Mouse (Mus musculus): ENCODE measurements around the gene Atp13a2. TPM values are rescaled to one million over a fixed set of nuclear protein-coding genes. Genes with fewer than 3 reads are reported as not detected.

Atp13a2 gene
- total RNA-seq, 1 experiment from 2014 or later, result 34.5 TPM

DNA sequence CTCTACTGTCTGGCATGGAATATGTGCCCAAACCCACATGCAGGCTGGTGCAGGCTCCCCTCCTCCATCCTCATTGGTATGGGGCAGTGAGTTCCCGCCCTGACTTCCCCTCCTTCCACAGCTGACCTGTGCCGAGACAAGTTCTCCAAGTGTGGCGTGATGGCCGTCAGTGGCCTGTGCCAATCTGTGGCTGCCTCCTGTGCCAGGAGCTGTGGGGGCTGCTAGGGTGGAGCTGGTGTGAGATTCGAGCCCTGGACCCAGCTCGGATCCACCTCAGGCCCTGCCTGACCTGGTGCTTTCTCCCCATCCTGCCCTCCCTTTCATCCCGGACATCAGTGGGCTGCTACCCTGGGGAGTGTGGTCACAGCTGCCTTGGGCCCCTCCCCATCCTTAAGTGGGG lies 28.7 kb downstream of the Atp13a2 start:
- ATAC-seq (replicated peaks in 1 of 2; ENCODE audit: insufficient read depth in 1 of 2, low FRiP score in 2 of 2, low TSS enrichment in 1 of 2, low read depth in 1 of 2, poor library complexity in 2 of 2, severe bottlenecking in 2 of 2), result no peak

- ATAC-seq (replicated peaks in 1 of 2; ENCODE audit: insufficient read depth in 1 of 2, low FRiP score in 2 of 2, low TSS enrichment in 1 of 2, low read depth in 1 of 2, poor library complexity in 2 of 2, severe bottlenecking in 2 of 2), result no peak
Measured at GRCm38 (mm10) chr4:141016311-141016710, 29.6 kb downstream of the Atp13a2 start.

DNA sequence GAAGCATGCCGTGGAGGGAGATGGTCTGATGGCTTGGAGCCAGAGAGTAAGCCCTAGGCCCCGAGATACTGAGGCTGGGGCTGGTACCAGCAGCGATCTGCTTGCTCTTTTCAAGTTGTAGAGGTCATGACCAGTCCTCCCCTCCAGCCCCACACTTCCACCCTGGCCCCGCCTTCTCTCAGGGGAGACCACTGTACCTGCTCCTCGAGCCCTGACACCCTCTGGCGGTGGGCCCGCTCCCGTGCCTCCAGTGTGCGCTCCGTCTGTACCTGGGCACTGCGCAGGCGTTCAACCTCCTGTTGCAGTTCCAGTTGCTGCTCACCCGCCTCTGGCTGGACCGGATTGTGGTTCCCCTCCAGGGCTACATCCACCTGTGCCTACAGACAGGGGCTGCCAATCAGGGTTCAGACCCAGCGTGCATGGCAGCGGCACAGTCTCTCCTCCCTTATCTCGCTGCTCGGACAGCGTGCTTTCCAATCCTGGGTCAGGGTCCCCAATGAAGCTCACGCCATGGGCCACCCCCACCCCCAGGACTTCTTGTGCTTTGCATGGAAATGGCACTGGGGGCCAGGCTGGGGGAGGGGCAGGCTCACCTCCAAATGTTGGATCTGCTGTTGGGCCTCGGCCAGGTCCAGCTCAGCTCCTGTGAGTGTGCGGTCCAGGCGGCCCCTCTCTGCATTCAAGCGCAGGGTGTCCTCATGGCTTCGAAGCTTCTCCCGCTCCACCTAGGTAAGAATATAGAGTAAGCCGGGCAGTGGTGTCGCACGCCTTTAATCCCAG lies 31.2 kb downstream of the Atp13a2 start:
- no peak for ATAC-seq (replicated peaks in 1 of 2; ENCODE audit: insufficient read depth in 1 of 2, low FRiP score in 2 of 2, low TSS enrichment in 1 of 2, low read depth in 1 of 2, poor library complexity in 2 of 2, severe bottlenecking in 2 of 2)

GRCm38 (mm10) chr4:141020220-141020619 lies 33.5 kb downstream of the Atp13a2 start:
- ATAC-seq (replicated peaks in 1 of 2; ENCODE audit: insufficient read depth in 1 of 2, low FRiP score in 2 of 2, low TSS enrichment in 1 of 2, low read depth in 1 of 2, poor library complexity in 2 of 2, severe bottlenecking in 2 of 2), result no peak

DNA sequence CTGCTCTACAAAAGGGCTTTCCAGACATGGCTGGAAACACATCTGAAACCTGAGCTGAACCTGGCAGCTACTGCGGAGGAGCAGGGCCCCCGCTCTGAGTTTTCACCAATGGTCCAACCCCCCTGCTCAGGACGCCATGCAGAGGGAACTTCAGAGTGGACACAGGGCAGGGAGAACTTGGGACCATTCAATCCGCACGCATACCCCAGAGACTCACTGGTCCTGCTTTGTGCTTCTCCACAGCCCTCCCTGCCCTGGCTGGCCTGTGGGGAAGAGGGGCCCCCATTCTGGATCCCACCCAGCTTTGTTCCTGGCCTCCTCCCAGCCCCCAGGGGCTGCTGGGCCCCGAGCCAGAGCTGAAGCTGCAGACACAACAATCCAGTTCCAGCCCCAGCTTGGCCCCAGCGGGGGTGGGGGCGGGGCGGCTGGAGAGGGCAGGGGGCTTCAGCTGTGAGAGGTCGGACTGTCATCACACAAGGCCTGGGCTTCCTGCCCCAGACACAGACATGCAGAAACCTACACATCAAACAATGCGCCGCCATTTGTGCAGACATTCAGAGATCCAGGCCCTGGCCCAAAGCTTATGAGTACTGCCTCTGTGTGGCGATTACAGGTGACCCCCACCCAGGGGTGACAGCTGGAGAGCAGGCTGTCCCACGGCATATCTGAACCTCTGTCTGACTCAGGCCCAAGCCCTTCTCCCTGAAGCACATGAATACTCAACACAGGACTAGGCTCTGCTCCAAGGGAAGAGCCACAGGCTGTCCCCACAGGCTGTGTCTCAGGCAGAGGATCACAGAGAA lies 34.3 kb downstream of the Atp13a2 start:
- ATAC-seq (replicated peaks in 1 of 2; ENCODE audit: insufficient read depth in 1 of 2, low FRiP score in 2 of 2, low TSS enrichment in 1 of 2, low read depth in 1 of 2, poor library complexity in 2 of 2, severe bottlenecking in 2 of 2), result no peak

- ATAC-seq (replicated peaks in 1 of 2; ENCODE audit: insufficient read depth in 1 of 2, low FRiP score in 2 of 2, low TSS enrichment in 1 of 2, low read depth in 1 of 2, poor library complexity in 2 of 2, severe bottlenecking in 2 of 2), result no peak
Measured at GRCm38 (mm10) chr4:141021614-141021929, 34.9 kb downstream of the Atp13a2 start.

DNA sequence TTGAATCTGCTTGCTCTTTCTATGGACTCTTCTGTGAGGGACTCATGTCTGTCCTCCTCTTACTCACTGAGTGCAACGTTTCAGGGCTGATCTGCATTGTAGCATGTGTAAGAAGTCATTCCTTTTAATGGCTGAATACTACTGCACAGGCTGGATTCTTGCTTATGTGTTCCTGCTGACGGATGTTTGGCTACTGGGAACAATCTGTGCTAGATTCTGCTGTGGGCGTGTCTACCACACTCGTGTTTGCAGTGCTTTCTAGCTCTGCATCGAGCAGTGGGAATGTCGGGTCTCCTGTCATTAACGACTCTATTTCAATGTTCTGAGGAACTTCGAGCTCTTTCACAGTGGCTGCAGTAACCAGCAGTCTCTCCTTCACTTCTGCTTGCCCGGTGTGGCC lies 37.4 kb downstream of the Atp13a2 start:
- no peak for ATAC-seq (replicated peaks in 1 of 2; ENCODE audit: insufficient read depth in 1 of 2, low FRiP score in 2 of 2, low TSS enrichment in 1 of 2, low read depth in 1 of 2, poor library complexity in 2 of 2, severe bottlenecking in 2 of 2)

GRCm38 (mm10) chr4:141024992-141025391 lies 38.3 kb downstream of the Atp13a2 start:
- ATAC-seq (replicated peaks in 1 of 2; ENCODE audit: insufficient read depth in 1 of 2, low FRiP score in 2 of 2, low TSS enrichment in 1 of 2, low read depth in 1 of 2, poor library complexity in 2 of 2, severe bottlenecking in 2 of 2), result no peak

- ATAC-seq (replicated peaks in 1 of 2; ENCODE audit: insufficient read depth in 1 of 2, low FRiP score in 2 of 2, low TSS enrichment in 1 of 2, low read depth in 1 of 2, poor library complexity in 2 of 2, severe bottlenecking in 2 of 2), result no peak
Measured at GRCm38 (mm10) chr4:141030541-141031206, 44.0 kb downstream of the Atp13a2 start.

GRCm38 (mm10) chr4:141031733-141032132 lies 45.1 kb downstream of the Atp13a2 start:
- peak; percentile 77 to 79 for ATAC-seq (replicated peaks in 1 of 2; ENCODE audit: insufficient read depth in 1 of 2, low FRiP score in 2 of 2, low TSS enrichment in 1 of 2, low read depth in 1 of 2, poor library complexity in 2 of 2, severe bottlenecking in 2 of 2)

DNA sequence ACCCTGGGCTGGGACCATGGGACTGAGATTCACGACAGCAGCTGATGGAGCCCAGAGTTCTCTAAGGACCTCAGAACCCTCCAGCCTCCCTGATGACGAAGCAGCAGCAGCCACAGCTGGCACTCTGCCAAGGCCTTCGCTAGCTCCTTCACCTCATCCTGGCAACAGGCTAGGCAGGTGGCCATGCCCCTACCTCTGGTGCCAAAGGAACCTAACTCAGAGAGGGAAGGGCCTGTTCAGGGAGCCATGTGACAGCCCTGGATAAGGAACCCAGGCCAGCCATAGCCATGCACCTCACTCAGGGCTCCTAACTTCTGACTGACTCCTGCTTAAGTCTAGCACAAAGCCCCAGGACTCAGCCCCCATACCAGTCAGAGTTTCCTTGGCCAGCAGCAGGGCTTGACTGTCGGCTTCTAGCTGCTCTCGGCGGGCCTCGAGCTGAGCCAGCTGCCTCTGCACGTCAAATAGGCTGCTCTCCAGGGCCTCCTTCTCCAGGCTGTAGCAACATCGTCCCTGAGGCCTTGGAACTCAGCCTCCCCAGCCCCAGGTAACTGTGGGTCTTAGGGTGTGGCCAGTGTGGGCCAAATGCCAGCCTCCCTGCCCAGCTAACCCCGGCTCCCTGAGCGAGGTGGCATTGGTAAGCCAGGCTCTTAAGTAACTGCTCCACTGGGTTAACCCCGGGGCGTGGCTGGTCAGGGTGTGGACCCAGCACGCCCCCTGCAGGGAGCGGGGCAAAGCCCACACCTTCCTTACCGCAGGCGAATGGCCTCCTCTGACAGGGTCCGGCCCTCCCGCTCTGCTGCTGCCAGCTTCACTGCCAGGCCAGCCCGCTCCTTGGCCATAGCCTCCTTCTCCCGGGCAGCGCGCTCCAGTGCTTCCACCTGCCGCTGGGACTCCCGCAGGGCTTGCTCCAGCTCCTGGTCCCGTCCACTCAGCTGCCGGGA lies 47.2 kb downstream of the Atp13a2 start:
- ATAC-seq (replicated peaks in 1 of 2; ENCODE audit: insufficient read depth in 1 of 2, low FRiP score in 2 of 2, low TSS enrichment in 1 of 2, low read depth in 1 of 2, poor library complexity in 2 of 2, severe bottlenecking in 2 of 2), result peak in 1 of 2 experiments; percentile 11; a peak in 1 of 4 replicates

DNA sequence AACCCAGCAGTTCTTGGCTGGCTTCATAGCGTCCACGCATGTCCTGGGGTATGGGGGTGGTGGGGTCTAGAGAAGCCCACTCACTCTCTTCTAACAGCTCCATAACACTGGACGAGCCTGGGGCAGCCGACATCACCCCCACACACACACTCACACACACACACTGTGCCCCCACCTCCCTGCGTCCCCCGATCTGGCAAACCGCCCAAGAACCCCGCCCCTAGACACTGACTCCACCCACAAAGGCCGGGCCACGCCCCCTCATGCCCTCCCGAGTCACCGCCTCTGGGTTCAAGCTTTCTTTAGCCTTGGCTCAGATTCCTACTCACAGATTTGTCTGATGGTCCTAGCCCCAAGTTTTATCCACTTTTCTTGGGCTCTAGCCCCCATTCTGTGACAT lies 54.4 kb downstream of the Atp13a2 start:
- no peak for ATAC-seq (replicated peaks in 1 of 2; ENCODE audit: insufficient read depth in 1 of 2, low FRiP score in 2 of 2, low TSS enrichment in 1 of 2, low read depth in 1 of 2, poor library complexity in 2 of 2, severe bottlenecking in 2 of 2)

DNA sequence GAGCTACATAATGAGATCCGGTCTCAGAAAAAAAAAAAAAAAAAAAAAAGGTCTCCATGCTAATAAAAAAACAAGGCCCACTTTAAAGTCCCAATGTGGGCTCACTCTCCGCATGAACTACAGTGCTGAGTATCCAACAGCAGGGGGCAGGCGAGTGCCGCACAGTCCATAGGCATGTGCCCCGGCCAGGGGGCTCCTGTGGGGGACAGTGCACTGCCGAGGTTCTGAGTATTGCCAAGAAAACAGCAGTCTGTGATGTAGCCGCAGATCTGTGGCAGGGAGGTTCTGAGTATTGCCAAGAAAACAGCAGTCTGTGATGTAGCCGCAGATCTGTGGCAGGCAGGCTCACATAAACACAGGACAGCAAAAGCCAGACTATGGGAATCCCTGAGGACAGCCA lies 58.1 kb downstream of the Atp13a2 start:
- ATAC-seq (replicated peaks in 1 of 2; ENCODE audit: insufficient read depth in 1 of 2, low FRiP score in 2 of 2, low TSS enrichment in 1 of 2, low read depth in 1 of 2, poor library complexity in 2 of 2, severe bottlenecking in 2 of 2), result peak; percentile 81 to 83

DNA sequence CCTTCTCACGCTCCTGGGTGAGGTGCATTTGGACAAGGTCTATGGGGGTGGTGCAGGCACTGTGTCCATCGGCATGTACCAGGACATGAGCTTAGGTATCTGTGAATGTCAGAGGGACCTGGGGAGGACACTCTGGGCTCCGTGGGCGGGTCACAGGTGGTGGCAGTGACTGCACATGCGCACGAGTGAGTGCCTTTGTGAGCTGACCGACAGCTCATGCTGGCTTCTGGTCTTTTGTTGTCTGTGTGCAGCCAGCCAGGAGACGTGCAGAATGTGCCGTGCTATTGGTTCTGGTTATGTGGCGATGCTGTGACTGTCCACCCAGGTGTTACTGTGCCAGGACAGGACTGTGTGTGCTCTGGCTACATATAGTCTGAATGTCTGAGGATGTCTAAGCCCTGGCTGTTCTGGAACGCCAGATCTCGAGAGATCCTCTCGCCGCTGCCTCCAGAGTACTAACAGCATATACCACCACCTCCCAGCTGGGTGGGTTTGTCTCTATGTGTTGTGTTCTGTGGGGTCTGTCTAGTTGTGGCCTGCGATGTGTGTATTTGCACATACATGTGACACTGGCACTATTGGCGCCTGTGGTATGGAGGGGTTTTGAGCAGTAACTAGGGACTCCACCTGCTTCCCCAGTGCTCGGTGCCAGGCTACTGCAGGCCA lies 62.3 kb downstream of the Atp13a2 start:
- ATAC-seq (replicated peaks in 1 of 2; ENCODE audit: insufficient read depth in 1 of 2, low FRiP score in 2 of 2, low TSS enrichment in 1 of 2, low read depth in 1 of 2, poor library complexity in 2 of 2, severe bottlenecking in 2 of 2), result no peak

GRCm38 (mm10) chr4:141049476-141049835 lies 62.8 kb downstream of the Atp13a2 start:
- ATAC-seq (replicated peaks in 1 of 2; ENCODE audit: insufficient read depth in 1 of 2, low FRiP score in 2 of 2, low TSS enrichment in 1 of 2, low read depth in 1 of 2, poor library complexity in 2 of 2, severe bottlenecking in 2 of 2), result no peak

- ATAC-seq (replicated peaks in 1 of 2; ENCODE audit: insufficient read depth in 1 of 2, low FRiP score in 2 of 2, low TSS enrichment in 1 of 2, low read depth in 1 of 2, poor library complexity in 2 of 2, severe bottlenecking in 2 of 2), result no peak
Measured at GRCm38 (mm10) chr4:141052442-141052841, 65.8 kb downstream of the Atp13a2 start.

GRCm38 (mm10) chr4:141053138-141053537 lies 66.5 kb downstream of the Atp13a2 start:
- ATAC-seq (replicated peaks in 1 of 2; ENCODE audit: insufficient read depth in 1 of 2, low FRiP score in 2 of 2, low TSS enrichment in 1 of 2, low read depth in 1 of 2, poor library complexity in 2 of 2, severe bottlenecking in 2 of 2), result no peak
